12 mouse cellular contexts compared by ENCODE assay signal in the genomic region with DNA sequence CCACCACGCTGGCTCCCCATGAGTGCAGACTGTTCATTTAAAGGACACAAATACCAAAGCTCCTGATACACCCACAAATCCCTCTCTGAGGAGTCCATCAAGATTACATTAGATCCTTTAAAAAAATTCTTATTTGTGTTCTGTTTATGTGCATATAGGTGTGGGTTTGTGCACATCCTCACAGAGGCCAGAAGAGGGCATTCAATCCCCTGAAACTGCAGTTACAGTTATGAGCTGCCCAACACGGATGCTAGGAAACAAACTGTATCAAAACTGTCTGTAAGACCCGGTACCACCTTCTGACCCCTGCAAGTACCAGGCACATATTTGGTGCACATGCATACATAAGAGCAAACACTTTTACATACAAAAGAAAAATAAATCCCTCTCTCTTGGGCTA. TPM values are rescaled to one million over a fixed set of nuclear protein-coding genes. Genes with fewer than 3 reads are reported as not detected.
DNase-seq lines count a peak whose midpoint lies in the region; ATAC-seq and TF ChIP-seq lines count a peak whose summit lies in the region.
"Had no signal": no experiment of that assay in that cellular context is flagged by ENCODE, and none has a peak within 500 bp of the region (broad histone marks: within the 10 kb centered on the region; RNA-seq: fewer than 3 reads in every experiment).

No protein-coding gene starts in this region.

- peak; percentile 38; the same call in 1 of the 2 replicates for ATAC-seq in granulocyte monocyte progenitor cell, adult 5-6 weeks (replicated peaks; ENCODE audit: poor library complexity, severe bottlenecking)
- ATAC-seq: intestine, embryonic 15.5 days; midbrain, embryonic 13.5 days had no signal

- DNase-seq in layer of hippocampus, adult 2 months (ENCODE audit: low spot score in 2 of 2), result no peak
- DNase-seq in layer of hippocampus, adult 9-11 months, result no peak
- DNase-seq in CD4-positive helper T cell, adult 2 months (ENCODE audit: low read depth, low spot score), result peak; percentile 61
- no peak for DNase-seq in urinary bladder, postnatal 14 days (ENCODE audit: low spot score)
- DNase-seq in adrenal gland, adult (ENCODE audit: inconsistent age in 2 of 2, low spot score in 1 of 2), result no peak
- DNase-seq: layer of hippocampus, postnatal 36 days; thymus, adult 2 months had no signal

- no peak overlapping the region for H3K9ac ChIP-seq in ES-Bruce4 (ENCODE audit: low read depth, poor library complexity, severe bottlenecking)
- H3K9ac ChIP-seq: intestine, embryonic 15.5 days; liver, embryonic 15.5 days; midbrain, embryonic 13.5 days had no signal

- H3K27me3 ChIP-seq in ES-Bruce4 (ENCODE audit: control insufficient read depth, insufficient read depth, low read length, poor library complexity, severe bottlenecking), result no peaks in the 10 kb centered on the region
- H3K27me3 ChIP-seq: intestine, embryonic 15.5 days; liver, embryonic 15.5 days; midbrain, embryonic 13.5 days had no signal

- no peak for TF ChIP-seq EP300 in ES-Bruce4 (IDR thresholded peaks at IDR 0.05; ENCODE audit: insufficient read depth, low read depth, low read length)

- no peak overlapping the region for H3K4me3 ChIP-seq in layer of hippocampus, adult 2 months
- no peak overlapping the region for H3K4me3 ChIP-seq in ES-Bruce4 (ENCODE audit: low read depth, low read length)
- H3K4me3 ChIP-seq: intestine, embryonic 15.5 days; liver, embryonic 15.5 days; midbrain, embryonic 13.5 days had no signal

- H3K27ac ChIP-seq in layer of hippocampus, adult 2 months, result no peak overlapping the region
- no peak overlapping the region for H3K27ac ChIP-seq in ES-Bruce4 (ENCODE audit: insufficient read depth, low read length)
- H3K27ac ChIP-seq: intestine, embryonic 15.5 days; liver, embryonic 15.5 days; midbrain, embryonic 13.5 days had no signal

- TF ChIP-seq POLR2A in ES-Bruce4 (IDR thresholded peaks at IDR 0.05; ENCODE audit: insufficient read depth, low read length), result no peak

- H3K9me3 ChIP-seq in ES-Bruce4 (replicated peaks; ENCODE audit: control insufficient read depth, insufficient read depth, low read length, poor library complexity, severe bottlenecking), result no peaks in the 10 kb centered on the region
- H3K9me3 ChIP-seq: intestine, embryonic 15.5 days; liver, embryonic 15.5 days; midbrain, embryonic 13.5 days had no signal

- no peaks in the 10 kb centered on the region for H3K36me3 ChIP-seq in ES-Bruce4 (ENCODE audit: control insufficient read depth, insufficient read depth, low read length, poor library complexity, severe bottlenecking)
- H3K36me3 ChIP-seq: intestine, embryonic 15.5 days; liver, embryonic 15.5 days had no signal

- H3K4me1 ChIP-seq in ES-Bruce4 (ENCODE audit: control insufficient read depth, insufficient read depth, low read length), result no peaks in the 10 kb centered on the region
- H3K4me1 ChIP-seq: intestine, embryonic 15.5 days; midbrain, embryonic 13.5 days had no signal

- TF ChIP-seq CTCF in layer of hippocampus, adult 2 months (conservative IDR thresholded peaks at IDR 0.05), result peak; percentile 70
- peak; percentile 22 for TF ChIP-seq CTCF in ES-Bruce4 (IDR thresholded peaks at IDR 0.05; ENCODE audit: low read depth, low read length)

RNA-seq across cellular contexts. Expression of gene Rab11fip4, which starts 37.7 kb away (rescaled TPM):
- total RNA-seq in layer of hippocampus, adult 2 months (2021), result 100 to 1,000 TPM; 163 to 168 TPM
- 27.3 and 28.9 TPM in 2 replicates for polyA plus RNA-seq in ES-Bruce4 (2011; ENCODE audit: insufficient read depth, insufficient read length, low read depth, missing spikeins)
- 1.9 and 2.6 TPM in 2 replicates for total RNA-seq in granulocyte monocyte progenitor cell, adult 5-6 weeks (2014; fragmentation: Nextera tagmentation)
- total RNA-seq in granulocyte monocyte progenitor cell, adult 5-6 weeks (2017), result 1.9 and 4.7 TPM in 2 replicates

Comparison
In these comparisons a context has a peak if more than half of its experiments do, and no peak if none do; other contexts are left out.
1. RNA of gene Rab11fip4, which starts 37.7 kb away (total RNA-seq): 163 to 168 TPM in layer of hippocampus, adult 2 months; 1.9 to 4.7 TPM in granulocyte monocyte progenitor cell, adult 5-6 weeks; every median in the first group is over 10 times any median in the second.